Comparison of ENCODE assay signal across 17 mouse cellular contexts in the genomic region with DNA sequence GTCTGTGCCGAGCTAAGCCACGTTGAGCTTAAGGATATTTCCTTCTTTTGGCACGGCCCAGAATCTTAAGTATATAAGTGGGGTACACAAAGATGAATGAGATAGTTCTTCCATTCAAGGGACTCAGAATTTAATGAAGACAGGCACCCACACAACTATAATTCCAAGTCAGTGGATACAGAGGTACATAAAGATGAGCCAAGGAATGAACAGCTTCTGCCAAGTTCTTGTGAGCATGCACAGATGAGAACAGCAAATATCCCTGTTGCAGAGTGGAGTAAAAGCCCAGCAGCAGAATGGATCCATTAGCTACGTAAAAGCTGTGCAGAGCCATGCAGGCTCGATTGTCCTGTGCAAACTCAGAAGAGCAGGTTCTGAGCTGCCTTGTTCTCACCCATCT.
"Had no signal": no experiment of that assay in that cellular context is flagged by ENCODE, and none has a peak within 500 bp of the region (broad histone marks: within the 10 kb centered on the region; RNA-seq: fewer than 3 reads in every experiment).

No protein-coding gene starts in this region.

- ATAC-seq: liver, embryonic 12.5 days; liver, postnatal 0 days; lung, postnatal 0 days; midbrain, embryonic 13.5 days; midbrain, embryonic 15.5 days; midbrain, embryonic 16.5 days had no signal

- DNase-seq: left cerebral cortex, postnatal 4 days; liver; liver, embryonic 13.5 days; liver, postnatal 0 days; lung, adult 18-20 months; lung, adult 2 months; lung, embryonic 14.5 days; lung, postnatal 10 days; lung, postnatal 14 days; lung, postnatal 36 days; lung, postnatal 4 days; midbrain, embryonic 14.5 days had no signal
